Mouse (Mus musculus) limb, embryonic 12.5 days (tissue): ENCODE measurements at regions not wholly inside any gene's neighbourhood (a gene's known extent, or its start where the extent isn't known, plus 50 kb on each side); places are given as distances from the start of the nearest gene placed in this dataset.

Source experiments
- ATAC-seq: fragments of 200-750 bp; cut with Nextera tagmentation; 2 replicates; pipeline ENCODE4 v1.8.0; 2017; ENCODE audit warnings: low read depth, moderate TSS enrichment; ENCODE audit not compliant: insufficient number of reproducible peaks, insufficient read depth, low FRiP score, low TSS enrichment
- H3K27ac ChIP-seq: fragments of 300-500 bp; sonication (generic); 2 replicates; pipeline ENCODE4 v1.5.1; 2016; ENCODE audit warnings: mild to moderate bottlenecking, moderate library complexity
- H3K27me3 ChIP-seq: fragments of 300-500 bp; sonication (generic); 2 replicates; pipeline ENCODE4 v1.6.1; 2016; ENCODE audit warnings: mild to moderate bottlenecking, moderate library complexity
- H3K36me3 ChIP-seq: fragments of 300-500 bp; sonication (generic); 2 replicates; pipeline ENCODE4 v1.6.1; 2016; ENCODE audit warnings: mild to moderate bottlenecking, moderate library complexity
- H3K4me1 ChIP-seq: fragments of 300-500 bp; sonication (generic); replicated peaks from 2 replicates; pipeline ENCODE4 v1.6.1; 2016
- H3K4me2 ChIP-seq: fragments of 300-500 bp; sonication (generic); 2 replicates; pipeline ENCODE4 v1.6.1; 2016; ENCODE audit warnings: mild to moderate bottlenecking, moderate library complexity
- H3K4me3 ChIP-seq: fragments of 300-500 bp; sonication (generic); replicated peaks from 2 replicates; pipeline ENCODE4 v1.5.1; 2016; ENCODE audit warnings: mild to moderate bottlenecking
- H3K9ac ChIP-seq: fragments of 300-500 bp; sonication (generic); replicated peaks from 2 replicates; pipeline ENCODE4 v1.6.1; 2016; ENCODE audit warnings: mild to moderate bottlenecking, moderate library complexity
- H3K9me3 ChIP-seq: fragments of 300-500 bp; sonication (generic); 2 replicates; pipeline ENCODE4 v1.6.1; 2016; ENCODE audit warnings: mild to moderate bottlenecking, moderate library complexity
- WGBS: fragments of 180-500 bp; shearing (Covaris S2); methylation state at CpG from one replicate; pipeline ENCODE4 v1.1.7; 2016; 5-methylcytosine and 5-hydroxymethylcytosine counted together

DNA sequence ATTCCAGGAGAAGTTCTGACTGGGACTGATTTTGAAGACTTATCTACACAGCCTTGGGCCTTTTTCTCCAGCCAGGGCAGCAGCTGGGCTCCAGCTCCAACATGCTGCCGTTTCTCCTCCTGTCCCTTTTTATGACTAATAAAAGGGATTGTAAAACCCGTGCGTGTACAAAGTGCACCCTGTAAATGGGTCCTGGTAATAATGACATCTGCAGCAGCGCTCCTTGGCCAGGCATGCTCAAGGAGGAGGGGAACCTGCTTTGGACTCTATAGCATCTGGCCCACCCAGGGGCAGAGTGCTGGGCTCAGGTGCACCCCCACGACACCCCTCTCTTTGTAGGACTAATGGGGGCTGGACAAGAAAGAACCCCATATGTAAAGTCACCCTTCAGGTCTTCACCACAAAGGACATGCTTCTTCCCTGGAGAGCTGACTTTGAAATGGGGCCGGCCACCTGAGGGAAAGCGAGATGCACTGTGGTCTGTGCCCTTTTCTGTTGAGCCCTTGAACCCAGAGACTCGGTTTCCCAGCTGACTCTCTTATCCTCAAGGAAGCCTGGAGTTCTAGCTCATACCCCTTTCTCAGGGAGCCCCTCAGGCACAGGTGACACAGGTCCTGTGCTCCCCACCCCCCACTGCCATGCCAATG lies 61.4 kb downstream of the Mrpl23 start:
- no peaks in the 10 kb centered on the region for H3K27me3 ChIP-seq
- WGBS = 35% methylated on average over 8 of the region's 8 CpGs
- ATAC-seq = 0 out of 2 replicates have a peak, but pooled peaks have one; percentile 6
- H3K36me3 ChIP-seq = no peaks in the 10 kb centered on the region
- H3K4me3 ChIP-seq = no peak overlapping the region
- H3K4me2 ChIP-seq = no peak overlapping the region
- H3K9ac ChIP-seq = no peak overlapping the region
- peak overlapping the region; percentile 54; the same call in 1 of the 2 replicates for H3K27ac ChIP-seq
- peaks cover 82% of the 10 kb centered on the region for H3K4me1 ChIP-seq
- no peaks in the 10 kb centered on the region for H3K9me3 ChIP-seq

DNA sequence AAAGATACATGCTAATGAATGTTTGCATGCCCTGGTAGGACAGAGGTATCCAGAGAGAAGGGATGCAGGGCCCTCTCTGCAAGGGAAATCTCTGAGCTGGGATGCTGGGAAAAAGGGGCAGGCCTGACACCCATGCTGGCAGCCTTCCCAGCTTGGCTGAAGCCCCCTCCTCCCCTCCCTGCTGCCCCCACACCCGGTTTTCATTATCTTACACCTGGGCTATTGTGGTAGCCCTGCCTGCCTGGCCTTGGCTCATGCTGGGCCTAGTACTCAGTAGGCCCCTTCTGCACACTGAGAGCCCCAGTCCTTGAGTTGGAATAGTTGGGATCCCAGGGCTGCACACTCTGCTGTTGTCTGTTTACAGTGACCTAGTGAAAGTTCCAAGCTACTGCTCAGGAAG lies 62.9 kb downstream of the Mrpl23 start:
- Histone ChIP-seq H3K4me1 (peaks cover 83% of the 10 kb centered on the region), H3K9me3 (no peaks in the 10 kb centered on the region), H3K4me2 (no peak overlapping the region), H3K9ac (peak overlapping the region; percentile 9; the same call in 1 of the 2 replicates), H3K36me3 (no peaks in the 10 kb centered on the region), H3K27ac (peak overlapping the region; percentile 77), H3K27me3 (no peaks in the 10 kb centered on the region), H3K4me3 (no peak overlapping the region)
- WGBS = 31% methylated on average over 1 of the region's 1 CpGs
- ATAC-seq = peak; percentile 66; the same call in 1 of the 2 replicates

DNA sequence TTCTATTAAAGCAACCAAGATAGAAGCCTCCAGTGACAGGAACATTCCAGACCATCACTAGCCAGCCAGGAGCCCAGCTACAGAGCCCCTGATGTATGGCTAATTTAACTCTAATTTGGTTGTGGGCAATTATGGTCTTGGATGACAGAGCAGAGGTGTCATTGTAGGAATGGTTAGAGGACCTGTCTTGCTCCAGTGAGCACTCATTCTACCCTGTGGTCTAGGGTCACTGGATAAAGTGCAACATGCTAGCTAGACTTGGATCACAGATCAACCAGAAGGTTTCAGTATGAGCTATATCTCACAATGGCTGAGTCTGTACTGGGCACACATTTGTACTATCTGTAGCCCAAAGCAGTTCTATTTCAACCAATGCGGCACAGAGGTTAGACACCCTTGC lies 63.7 kb downstream of the Mrpl23 start:
- no peaks in the 10 kb centered on the region for H3K27me3 ChIP-seq
- peaks cover 80% of the 10 kb centered on the region for H3K4me1 ChIP-seq
- no peak for ATAC-seq
- 97% methylated on average over 1 of the region's 1 CpGs for WGBS
- no peak overlapping the region for H3K4me3 ChIP-seq
- H3K9ac ChIP-seq = no peak overlapping the region
- H3K36me3 ChIP-seq = no peaks in the 10 kb centered on the region
- H3K27ac ChIP-seq = peak overlapping the region; percentile 77; the same call in 1 of the 2 replicates
- no peak overlapping the region for H3K4me2 ChIP-seq
- no peaks in the 10 kb centered on the region for H3K9me3 ChIP-seq

DNA sequence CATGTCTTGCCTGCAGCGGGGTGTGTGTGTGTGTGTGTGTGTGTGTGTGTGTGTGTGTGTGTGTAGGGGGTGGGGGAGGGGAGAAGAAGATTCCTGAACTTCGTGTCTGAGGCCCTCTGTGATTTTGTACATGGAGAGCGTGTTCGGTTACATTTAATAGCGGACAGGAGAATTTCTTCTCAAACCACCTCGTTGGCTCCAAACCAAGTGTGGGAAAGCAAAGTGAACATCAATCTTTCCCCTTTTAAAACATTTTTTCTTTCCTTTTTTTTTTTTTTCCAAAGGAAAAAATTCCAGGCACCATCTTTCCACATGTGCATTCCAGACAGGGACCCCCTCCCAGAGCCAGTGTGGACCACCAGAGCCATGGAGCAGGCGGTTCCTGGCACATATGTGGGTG lies 65.5 kb downstream of the Mrpl23 start:
- Histone ChIP-seq H3K36me3 (no peaks in the 10 kb centered on the region), H3K9me3 (no peaks in the 10 kb centered on the region), H3K4me3 (no peak overlapping the region), H3K27ac (peak overlapping the region; percentile 72), H3K9ac (no peak overlapping the region), H3K27me3 (no peaks in the 10 kb centered on the region), H3K4me2 (no peak overlapping the region), H3K4me1 (peaks cover 65% of the 10 kb centered on the region)
- no peak for ATAC-seq
- 68% methylated on average over 7 of the region's 7 CpGs for WGBS

DNA sequence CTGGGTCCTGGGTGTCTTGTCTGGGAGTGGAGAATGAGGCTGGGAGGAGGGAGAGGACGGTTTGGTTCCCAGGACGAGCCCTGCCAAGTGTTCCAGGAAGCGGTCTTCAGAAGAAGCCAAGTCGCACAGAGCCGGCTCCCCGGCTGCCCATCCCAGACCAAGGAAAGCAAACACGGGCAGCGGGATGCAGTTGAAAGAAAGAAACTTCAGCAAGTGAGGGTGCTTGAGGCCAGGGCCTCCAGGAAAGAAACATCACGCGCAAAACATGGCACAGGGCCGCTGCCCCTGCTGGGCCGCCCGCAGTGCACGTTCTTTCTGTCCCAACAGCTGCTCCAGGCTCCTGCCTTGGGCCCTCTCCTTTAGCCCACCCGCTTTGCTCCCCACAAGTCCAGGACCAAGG lies 66.7 kb downstream of the Igf2 start:
- no peak overlapping the region for H3K4me2 ChIP-seq
- 83% methylated on average over 15 of the region's 15 CpGs for WGBS
- ATAC-seq = no peak
- peaks cover 45% of the 10 kb centered on the region for H3K4me1 ChIP-seq
- H3K9ac ChIP-seq = no peak overlapping the region; the same call in 1 of the 2 replicates
- no peaks in the 10 kb centered on the region for H3K27me3 ChIP-seq
- no peaks in the 10 kb centered on the region for H3K36me3 ChIP-seq
- no peaks in the 10 kb centered on the region for H3K9me3 ChIP-seq
- no peak overlapping the region for H3K4me3 ChIP-seq
- peak overlapping the region; percentile 43 for H3K27ac ChIP-seq

DNA sequence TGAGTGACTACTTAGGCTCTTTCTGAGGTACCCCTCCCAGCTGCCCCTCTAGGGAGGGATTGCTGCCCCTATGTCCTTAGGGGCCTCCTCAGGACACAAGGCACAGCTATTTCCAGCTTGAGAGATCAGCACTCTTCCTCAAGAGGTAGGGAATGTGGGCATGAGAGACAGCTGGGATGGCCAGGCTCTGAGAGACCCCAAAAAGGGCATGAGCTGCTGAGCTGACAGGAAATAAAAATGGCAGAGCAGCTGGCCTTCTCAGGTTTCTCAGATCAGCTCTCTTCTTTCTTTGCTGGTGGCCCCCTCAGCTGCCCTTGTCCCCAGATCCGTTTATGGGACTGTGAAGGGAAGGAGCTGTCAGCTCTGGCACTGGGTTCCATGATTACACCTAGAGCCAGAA lies 66.2 kb downstream of the Igf2 start:
- Histone ChIP-seq H3K27me3 (no peaks in the 10 kb centered on the region), H3K4me2 (no peak overlapping the region), H3K36me3 (no peaks in the 10 kb centered on the region), H3K9ac (no peak overlapping the region; the same call in 1 of the 2 replicates), H3K4me3 (no peak overlapping the region), H3K27ac (peak overlapping the region; percentile 43), H3K9me3 (no peaks in the 10 kb centered on the region), H3K4me1 (peaks cover 44% of the 10 kb centered on the region)
- 24% methylated on average over 1 of the region's 1 CpGs for WGBS
- ATAC-seq = no peak
